Mouse (Mus musculus) megakaryocyte-erythroid progenitor cell, adult 5-6 weeks (primary cell): Measurements from ENCODE around the gene Mnt. TPM values are rescaled to one million over a fixed set of nuclear protein-coding genes. Genes with fewer than 3 reads are reported as not detected.

Source experiments
- ATAC-seq: replicated peaks from 2 replicates; pipeline ENCODE4 v1.8.0; 2016; ENCODE audit warnings: mild to moderate bottlenecking, inconsistent platforms; ENCODE audit not compliant: severe bottlenecking, poor library complexity, low FRiP score, low TSS enrichment
- total RNA-seq, 2 experiments: library from RNA; stranded (forward) in 1 of 2; stranded (reverse) in 1 of 2; fragments of 200-1000, 215-1000 nt in 1 of 2; fragments of >200 nt in 1 of 2; fragmentation: Nextera tagmentation in 1 of 2; gene quantifications; 2 replicates each; pipeline ENCODE4 v1.2.3; 2014 to 2017

Mnt gene
- total RNA-seq, 2 experiments from 2014 or later: 2.6 to 17.1 TPM

GRCm38 (mm10) chr11:74842656-74843434 lies 12.1 kb downstream of the Mnt start:
- no peak for ATAC-seq

- no peak for ATAC-seq
Observed at GRCm38 (mm10) chr11:74843435-74843714, 12.7 kb downstream of the Mnt start.

GRCm38 (mm10) chr11:74843761-74844160 lies 13.0 kb downstream of the Mnt start:
- ATAC-seq: no peak

GRCm38 (mm10) chr11:74845784-74846183 lies 15.1 kb downstream of the Mnt start:
- ATAC-seq: no peak

GRCm38 (mm10) chr11:74847919-74848521 lies 17.3 kb downstream of the Mnt start:
- peak; percentile 91 for ATAC-seq

- ATAC-seq: no peak
Observed at GRCm38 (mm10) chr11:74850998-74851661, 20.4 kb downstream of the Mnt start.

- ATAC-seq: no peak
Observed at GRCm38 (mm10) chr11:74857756-74858155, 27.0 kb downstream of the Mnt start.

GRCm38 (mm10) chr11:74862129-74862528 lies 31.4 kb downstream of the Mnt start:
- ATAC-seq: no peak

- ATAC-seq: no peak
Observed at GRCm38 (mm10) chr11:74863471-74863870, 32.8 kb downstream of the Mnt start.

- no peak for ATAC-seq
Observed at GRCm38 (mm10) chr11:74864421-74864820, 33.7 kb downstream of the Mnt start.

GRCm38 (mm10) chr11:74865252-74865651 lies 34.5 kb downstream of the Mnt start:
- ATAC-seq: no peak

- no peak for ATAC-seq
Observed at GRCm38 (mm10) chr11:74866640-74867039, 35.9 kb downstream of the Mnt start.

GRCm38 (mm10) chr11:74867181-74867580 lies 36.5 kb downstream of the Mnt start:
- ATAC-seq: no peak

GRCm38 (mm10) chr11:74868046-74868760 lies 37.5 kb downstream of the Mnt start:
- no peak for ATAC-seq

GRCm38 (mm10) chr11:74869603-74870002 lies 38.9 kb downstream of the Mnt start:
- no peak for ATAC-seq

GRCm38 (mm10) chr11:74870544-74870943 lies 39.8 kb downstream of the Mnt start:
- no peak for ATAC-seq

- no peak for ATAC-seq
Observed at GRCm38 (mm10) chr11:74870991-74871622, 40.4 kb downstream of the Mnt start.

- ATAC-seq: no peak
Observed at GRCm38 (mm10) chr11:74874630-74875029, 43.9 kb downstream of the Mnt start.

- no peak for ATAC-seq
Observed at GRCm38 (mm10) chr11:74876801-74877200, 46.1 kb downstream of the Mnt start.

- no peak for ATAC-seq
Observed at GRCm38 (mm10) chr11:74880999-74881398, 50.3 kb downstream of the Mnt start.
